Mouse (Mus musculus): ENCODE data around the gene Vmn2r29.
"Not testable (repeated sequence)": the region's sequence is repeated elsewhere in the genome, so short reads cannot be mapped to it uniquely, and the experiment has no call there.

Vmn2r29 gene

GRCm38 (mm10) chr7:7247228-7247627, at the start of gene Vmn2r29:
Vmn2r29 (minus strand) TSS chr7:7247328.
- in situ Hi-C loops (cut with MboI, MseI) = loop anchor here (25.0 kb wide), 1 partner anchor 715 kb away; no protein-coding TSS in a partner anchor

- in situ Hi-C loops (cut with MboI, MseI) = loop anchor here (5.0 to 25.0 kb wide), 3 partner anchors 358 to 1161 kb away; no protein-coding TSS in a partner anchor
Observed at GRCm38 (mm10) chr7:7295595-7295994, 48.5 kb upstream of the Vmn2r29 start.

GRCm38 (mm10) chr7:7281383-7281782, 34.3 kb upstream of the Vmn2r29 start:
- in situ Hi-C loops (cut with MboI, MseI) = loop anchor here (25.0 kb wide), 1 partner anchor 344 kb away; no protein-coding TSS in a partner anchor

GRCm38 (mm10) chr7:7277966-7278567, 30.9 kb upstream of the Vmn2r29 start, which contains the start of gene Gm45844:
Gm45844 (minus strand) TSS chr7:7278289.
- in situ Hi-C loops (cut with MboI, MseI) = loop anchor here (25.0 kb wide), 1 partner anchor 341 kb away; no protein-coding TSS in a partner anchor

- in situ Hi-C loops (cut with MboI, MseI) = loop anchor here (25.0 kb wide), 1 partner anchor 340 kb away; no protein-coding TSS in a partner anchor
Observed at GRCm38 (mm10) chr7:7277556-7277955, 30.4 kb upstream of the Vmn2r29 start.

- in situ Hi-C loops (cut with MboI, MseI) = not testable (repeated sequence)
Observed at GRCm38 (mm10) chr7:7209313-7210151, 37.6 kb downstream of the Vmn2r29 start, which contains the start of gene Zfp772. Zfp772 (minus strand) TSS chr7:7209998.

- in situ Hi-C loops (cut with MboI, MseI) = no loop called here
Observed at GRCm38 (mm10) chr7:7188191-7188942, 58.8 kb downstream of the Vmn2r29 start.

- in situ Hi-C loops (cut with MboI, MseI) = no loop called here
Observed at GRCm38 (mm10) chr7:7187417-7188190, 59.5 kb downstream of the Vmn2r29 start.

GRCm38 (mm10) chr7:7185897-7186296, 61.2 kb downstream of the Vmn2r29 start:
- in situ Hi-C loops (cut with MboI, MseI) = no loop called here

Data from regulatory T cell (primary cell).